ENCODE assay signal across 29 mouse cellular contexts in the genomic region with DNA sequence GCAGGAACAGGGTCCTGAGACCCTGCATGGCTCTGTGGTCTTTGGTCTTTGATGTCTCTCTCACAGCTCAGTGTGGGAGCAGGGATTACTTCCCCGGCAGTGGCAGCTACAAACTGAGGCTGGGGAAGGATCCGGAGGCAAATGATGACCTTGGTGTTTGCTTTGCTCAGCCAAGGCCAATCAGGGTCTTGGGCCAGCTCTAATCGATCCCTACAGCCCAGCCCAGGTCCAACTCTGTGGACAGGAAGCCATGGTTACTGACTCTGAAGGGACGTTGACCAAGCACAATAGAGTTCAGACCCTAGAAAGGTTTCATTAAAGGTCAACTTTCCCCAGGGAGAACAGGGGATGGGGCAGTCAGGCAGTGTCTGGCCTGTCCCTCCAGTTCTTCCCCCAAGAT. TPM values are rescaled to one million over a fixed set of nuclear protein-coding genes. Genes with fewer than 3 reads are reported as not detected.
"Had no signal": no experiment of that assay in that cellular context is flagged by ENCODE, and none has a peak within 500 bp of the region (broad histone marks: within the 10 kb centered on the region; RNA-seq: fewer than 3 reads in every experiment).

No protein-coding gene starts in this region.

- DNase-seq: kidney, adult 18-20 months; kidney, adult 9 months; kidney, postnatal 14 days; kidney, postnatal 4 days; lung, adult 18-20 months; lung, postnatal 10 days; lung, postnatal 36 days; retina, postnatal 1 day; right cerebral cortex, postnatal 25 days; thymus, adult 2 months; thymus, postnatal 14 days; thymus, postnatal 4 days had no signal

- H3K27ac ChIP-seq: intestine, embryonic 15.5 days; limb, embryonic 10.5 days; limb, embryonic 13.5 days; lung, embryonic 15.5 days; midbrain, embryonic 10.5 days; midbrain, embryonic 13.5 days; neural tube, embryonic 13.5 days; stomach, postnatal 0 days had no signal

- H3K9ac ChIP-seq: intestine, embryonic 15.5 days; limb, embryonic 13.5 days; lung, embryonic 15.5 days; midbrain, embryonic 13.5 days; neural tube, embryonic 13.5 days had no signal

- ATAC-seq: intestine, embryonic 15.5 days; midbrain, embryonic 13.5 days; midbrain, embryonic 16.5 days had no signal

- H3K4me1 ChIP-seq: intestine, embryonic 15.5 days; limb, embryonic 10.5 days; megakaryocyte, embryonic 14.5 days; midbrain, embryonic 10.5 days; midbrain, embryonic 13.5 days; neural tube, embryonic 13.5 days had no signal

- H3K9me3 ChIP-seq: intestine, embryonic 15.5 days; limb, embryonic 10.5 days; limb, embryonic 13.5 days; lung, embryonic 15.5 days; midbrain, embryonic 10.5 days; midbrain, embryonic 13.5 days; neural tube, embryonic 13.5 days had no signal

- H3K36me3 ChIP-seq: intestine, embryonic 15.5 days; limb, embryonic 10.5 days; limb, embryonic 13.5 days; lung, embryonic 15.5 days; midbrain, embryonic 10.5 days; midbrain, embryonic 13.5 days; neural tube, embryonic 13.5 days had no signal

- H3K4me3 ChIP-seq: intestine, embryonic 15.5 days; limb, embryonic 10.5 days; limb, embryonic 13.5 days; lung, embryonic 15.5 days; megakaryocyte, embryonic 14.5 days; midbrain, embryonic 10.5 days; midbrain, embryonic 13.5 days; myocyte; neural tube, embryonic 13.5 days had no signal

- H3K27me3 ChIP-seq: intestine, embryonic 15.5 days; limb, embryonic 13.5 days; lung, embryonic 15.5 days; midbrain, embryonic 13.5 days; neural tube, embryonic 13.5 days had no signal

- H3K4me2 ChIP-seq: intestine, embryonic 15.5 days; limb, embryonic 13.5 days; lung, embryonic 15.5 days; midbrain, embryonic 13.5 days; neural tube, embryonic 13.5 days had no signal

RNA-seq across cellular contexts. Expression of a gene that starts 0.6 kb away (rescaled TPM):
- total RNA-seq: layer of hippocampus, adult 18-20 months; layer of hippocampus, postnatal 14 days; left cerebral cortex, adult 18-20 months; left cerebral cortex, postnatal 25 days; monocyte, adult 5-6 weeks; neutrophil, adult 5-6 weeks had no signal
- polyA plus RNA-seq: midbrain, embryonic 10.5 days; midbrain, embryonic 16.5 days; myocyte had no signal

RNA-seq across cellular contexts. Expression of a gene that starts 17.9 kb away (rescaled TPM):
- total RNA-seq: layer of hippocampus, adult 18-20 months; layer of hippocampus, postnatal 14 days; left cerebral cortex, adult 18-20 months; left cerebral cortex, postnatal 25 days; monocyte, adult 5-6 weeks; neutrophil, adult 5-6 weeks had no signal
- polyA plus RNA-seq: midbrain, embryonic 10.5 days; midbrain, embryonic 13.5 days; myocyte; neural tube, embryonic 13.5 days had no signal
